Mouse (Mus musculus): ENCODE results near the gene Tmem239.

GRCm38 (mm10) chr2:130432157-130432556 lies 25.9 kb downstream of the Tmem239 start:
- TF ChIP-seq POLR2A (IDR thresholded peaks at IDR 0.05; ENCODE audit: control insufficient read depth, low read depth, low read length), result no peak
- TF ChIP-seq CTCF (IDR thresholded peaks at IDR 0.05; ENCODE audit: control insufficient read depth, insufficient read depth, insufficient replicate concordance, low read depth, low read length), result no peak

Measured in testis, adult 2 months (tissue).